Mouse (Mus musculus): Measurements from ENCODE around the gene Ift74.

Gene Ift74

GRCm38 (mm10) chr4:94691078-94691477 lies 76.8 kb downstream of the Ift74 start:
- in situ Hi-C loops (cut with MboI, MseI), result no loop called here

GRCm38 (mm10) chr4:94692175-94692574 lies 77.9 kb downstream of the Ift74 start:
- in situ Hi-C loops (cut with MboI, MseI), result no loop called here

- in situ Hi-C loops (cut with MboI, MseI), result no loop called here
Observed at GRCm38 (mm10) chr4:94696368-94696767, 82.1 kb downstream of the Ift74 start.

GRCm38 (mm10) chr4:94711002-94711401 lies 96.7 kb downstream of the Ift74 start:
- in situ Hi-C loops (cut with MboI, MseI), result no loop called here

GRCm38 (mm10) chr4:94711426-94711825 lies 97.1 kb downstream of the Ift74 start:
- in situ Hi-C loops (cut with MboI, MseI), result no loop called here

- in situ Hi-C loops (cut with MboI, MseI), result no loop called here
Observed at GRCm38 (mm10) chr4:94713741-94714140, 99.5 kb downstream of the Ift74 start.

GRCm38 (mm10) chr4:94715166-94715565 lies 100.9 kb downstream of the Ift74 start:
- in situ Hi-C loops (cut with MboI, MseI), result no loop called here

- in situ Hi-C loops (cut with MboI, MseI), result no loop called here
Observed at GRCm38 (mm10) chr4:94725799-94726198, 111.5 kb downstream of the Ift74 start.

GRCm38 (mm10) chr4:94732721-94733120 lies 118.4 kb downstream of the Ift74 start:
- in situ Hi-C loops (cut with MboI, MseI), result no loop called here

GRCm38 (mm10) chr4:94737326-94738295 lies 123.3 kb downstream of the Ift74 start:
- in situ Hi-C loops (cut with MboI, MseI), result no loop called here

- in situ Hi-C loops (cut with MboI, MseI), result no loop called here
Observed at GRCm38 (mm10) chr4:94738838-94739731, 124.8 kb downstream of the Ift74 start, which contains the start of gene Tek. TSS of gene Tek (plus strand) at chr4:94739289.

- in situ Hi-C loops (cut with MboI, MseI), result no loop called here
Observed at GRCm38 (mm10) chr4:94741824-94742223, 127.5 kb downstream of the Ift74 start.

All from T-helper 1 cell (primary cell).